Mouse (Mus musculus): ENCODE data around the gene Gm20877.
"Not testable (repeated sequence)": the region's sequence is repeated elsewhere in the genome, so short reads cannot be mapped to it uniquely, and the experiment has no call there.

The Gm20877 gene

GRCm38 (mm10) chrY:17093573-17093972 is at the start of gene Gm20877:
Gm20877 (plus strand) TSS chrY:17093873.
- DNase-seq (ENCODE audit: inconsistent ontology term) = not testable (repeated sequence)

All from Muller cell, postnatal 12 days (primary cell).